Mouse (Mus musculus) T-helper 2 cell (primary cell): ENCODE results near the gene Olfr1261.

Experiments
- in situ Hi-C: fragments of 300-600 bp; cut with MboI, MseI; formaldehyde crosslinking; loops from one replicate; pipeline ENCODE4 v1.15.1; 2025; ENCODE audit warnings: high pct_unique_total_duplicates

The Olfr1261 gene

DNA sequence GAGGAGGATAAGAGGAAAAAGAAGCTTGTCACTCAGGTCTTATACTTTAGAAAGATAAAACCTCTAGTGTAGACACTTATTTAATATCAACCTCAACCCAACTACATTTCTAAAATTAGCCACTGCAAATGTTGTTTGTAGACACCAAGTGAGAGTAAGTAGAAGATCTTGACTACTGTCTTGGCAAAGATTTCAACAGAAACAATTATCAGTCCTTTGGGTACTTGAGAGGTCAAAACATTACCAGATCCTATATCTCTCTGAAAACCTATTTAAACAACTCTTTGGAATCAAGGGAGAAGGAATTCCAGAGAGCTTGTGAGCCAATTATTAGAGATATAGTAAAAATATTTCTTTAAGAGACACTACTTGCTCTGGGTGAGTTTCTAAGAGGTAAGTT lies at the start of gene Olfr1261:
Gene Olfr1261 (plus strand): TSS at position 301 of the 400 bp plus-strand sequence.
- in situ Hi-C loops = no loop called here

DNA sequence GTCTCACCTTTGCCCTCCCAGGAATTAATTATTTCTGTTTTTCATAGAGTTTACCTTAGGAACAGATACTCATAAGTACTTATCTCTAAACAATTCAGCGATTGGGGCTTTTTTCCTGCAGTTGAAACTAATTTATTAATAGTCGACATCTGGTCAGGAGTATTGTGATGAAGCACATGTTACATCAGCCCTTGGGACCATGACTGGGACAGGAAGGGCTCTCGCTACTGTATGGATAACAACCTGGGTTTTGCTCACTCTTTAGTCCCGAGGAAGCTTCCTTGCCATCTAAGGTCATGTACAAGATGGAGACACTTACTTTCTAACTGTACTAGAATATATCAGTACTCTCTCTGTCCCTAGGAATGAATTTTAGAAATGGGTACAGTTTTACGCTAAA lies 42.5 kb upstream of the Olfr1261 start, which contains the start of gene Olfr1259:
Gene Olfr1259 (minus strand): TSS at position 101 of the 400 bp plus-strand sequence.
- in situ Hi-C loops = no loop called here

DNA sequence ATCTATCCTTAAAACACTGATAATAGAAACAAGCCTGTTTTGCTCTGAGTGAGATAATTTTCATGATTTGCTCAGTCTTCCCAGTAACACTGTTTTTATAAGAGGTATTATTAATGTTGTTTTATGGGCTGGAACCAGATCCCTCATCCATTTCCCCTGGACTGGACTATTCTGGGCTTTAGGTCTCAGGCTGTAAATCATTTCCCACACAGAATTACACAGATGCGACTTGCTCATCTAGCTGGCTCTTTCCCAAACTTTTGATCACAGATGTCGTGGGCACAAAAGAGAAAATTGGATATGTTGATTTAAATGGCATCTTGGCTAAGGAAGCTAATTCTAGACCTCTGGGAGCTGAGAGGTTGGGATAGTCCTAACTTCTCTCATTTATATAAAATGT lies 16.8 kb upstream of the Olfr1261 start, which contains the start of gene Olfr1260:
Gene Olfr1260 (plus strand): TSS at position 157 of the 400 bp plus-strand sequence.
- in situ Hi-C loops = no loop called here

- in situ Hi-C loops = no loop called here
Measured at GRCm38 (mm10) chr2:89977709-89978108, 13.3 kb upstream of the Olfr1261 start.

DNA sequence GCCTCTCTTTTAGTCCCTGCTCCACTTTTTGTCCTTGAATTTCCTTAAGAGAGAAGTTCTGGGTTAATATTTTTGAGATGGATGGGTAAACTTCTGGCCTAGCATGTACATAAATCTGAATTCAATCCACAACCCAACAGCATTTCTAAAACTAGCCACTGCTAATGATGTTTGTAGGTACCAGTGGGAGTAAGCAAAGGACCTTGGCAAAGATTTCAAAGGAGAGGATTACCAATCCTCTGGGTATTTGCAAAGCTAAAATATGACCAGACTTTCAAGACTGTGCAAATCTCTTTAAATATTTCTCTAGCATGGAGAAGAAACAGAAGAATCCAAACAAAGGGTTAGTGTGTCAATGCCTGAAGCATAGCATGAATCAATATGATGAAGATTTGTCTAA lies 8.8 kb downstream of the Olfr1261 start, which contains the start of gene Olfr1262:
Gene Olfr1262 (plus strand): TSS at position 301 of the 400 bp plus-strand sequence.
- in situ Hi-C loops = no loop called here

- in situ Hi-C loops = no loop called here
Measured at GRCm38 (mm10) chr2:90011831-90012230, 20.8 kb downstream of the Olfr1261 start, which contains the start of gene Olfr1263. TSS of gene Olfr1263 (plus strand) at chr2:90012131.

DNA sequence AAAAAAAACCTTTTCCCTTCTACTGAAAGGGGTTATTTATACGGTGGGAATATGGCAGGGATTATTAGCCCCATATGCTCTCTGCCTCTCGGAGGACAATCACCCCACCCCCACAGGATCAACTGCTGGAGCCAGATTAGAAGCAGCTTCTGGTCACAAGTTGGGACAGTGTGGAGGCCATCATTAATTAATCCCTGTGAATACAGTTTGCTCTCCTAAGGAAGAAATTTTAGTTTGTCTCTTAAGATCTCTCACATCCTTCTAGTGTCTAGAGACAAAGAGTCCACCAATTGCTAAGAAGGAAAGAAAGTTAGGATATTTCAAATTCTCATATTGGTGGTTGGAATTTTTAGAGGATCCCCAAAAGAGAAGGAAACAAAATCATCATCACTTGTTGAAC lies 34.5 kb downstream of the Olfr1261 start, which contains the start of gene Olfr1264:
Gene Olfr1264 (minus strand): TSS at position 101 of the 400 bp plus-strand sequence.
- in situ Hi-C loops = no loop called here

DNA sequence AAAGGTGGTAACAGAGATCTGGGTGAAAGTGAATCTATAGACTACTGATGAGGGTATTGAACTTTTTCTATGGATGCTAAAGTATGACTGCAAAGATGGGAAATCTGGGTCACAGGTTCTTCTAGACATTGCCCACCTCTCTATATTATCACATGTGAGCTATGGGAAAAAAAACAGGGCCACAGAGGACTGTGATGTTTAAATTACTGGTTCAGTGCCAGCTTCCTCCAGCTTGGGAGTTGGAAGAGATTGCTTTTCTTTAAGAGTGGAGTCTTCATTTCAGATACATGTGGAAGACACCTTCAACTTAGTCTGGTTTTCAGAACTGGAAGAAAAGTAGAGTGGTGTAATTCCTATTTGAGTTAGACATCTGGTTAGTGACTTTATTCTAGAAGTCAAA lies 44.0 kb downstream of the Olfr1261 start, which contains the start of gene Olfr1265:
Gene Olfr1265 (plus strand): TSS at position 301 of the 400 bp plus-strand sequence.
- in situ Hi-C loops = no loop called here
